Comparison of ENCODE assay signal across 22 mouse cellular contexts in genomic region chr19:6231036-6231435, GRCm38 (mm10). TPM values are rescaled to one million over a fixed set of nuclear protein-coding genes. Genes with fewer than 3 reads are reported as not detected.
"Had no signal": no experiment of that assay in that cellular context is flagged by ENCODE, and none has a peak within 500 bp of the region (broad histone marks: within the 10 kb centered on the region; RNA-seq: fewer than 3 reads in every experiment).

No protein-coding gene starts in this region.

- H3K9me3 ChIP-seq: limb, embryonic 15.5 days; liver, embryonic 12.5 days; midbrain, embryonic 12.5 days; neural tube, embryonic 13.5 days; stomach, embryonic 15.5 days had no signal

- H3K4me2 ChIP-seq: limb, embryonic 15.5 days; liver, embryonic 12.5 days; lung, embryonic 14.5 days; midbrain, embryonic 12.5 days; neural tube, embryonic 13.5 days; stomach, embryonic 15.5 days had no signal

- H3K27ac ChIP-seq: kidney, postnatal 0 days; limb, embryonic 15.5 days; liver, embryonic 12.5 days; midbrain, embryonic 12.5 days; neural tube, embryonic 13.5 days; stomach, embryonic 15.5 days had no signal

- DNase-seq: kidney, postnatal 36 days; layer of hippocampus, adult 9-11 months; layer of hippocampus, postnatal 36 days; lung, embryonic 14.5 days; lung, postnatal 10 days; retina, postnatal 1 day; right cerebral cortex, postnatal 4 days; thymus, adult 2 months; thymus, postnatal 25 days had no signal

- H3K27me3 ChIP-seq: limb, embryonic 15.5 days; midbrain, embryonic 12.5 days; neural tube, embryonic 13.5 days; stomach, embryonic 15.5 days had no signal

- H3K4me3 ChIP-seq: limb, embryonic 15.5 days; liver, embryonic 12.5 days; midbrain, embryonic 12.5 days; neural tube, embryonic 13.5 days; stomach, embryonic 15.5 days had no signal

- H3K9ac ChIP-seq: limb, embryonic 15.5 days; liver, embryonic 12.5 days; lung, embryonic 14.5 days; midbrain, embryonic 12.5 days; neural tube, embryonic 13.5 days; stomach, embryonic 15.5 days had no signal

- ATAC-seq: liver, embryonic 12.5 days; midbrain, embryonic 16.5 days had no signal

RNA-seq across cellular contexts. Expression of gene Gpha2, which starts 4.9 kb away (rescaled TPM):
- total RNA-seq: layer of hippocampus, adult 18-20 months; layer of hippocampus, postnatal 36 days; left cerebral cortex, adult 8-10 months; left cerebral cortex, postnatal 25 days; megakaryocyte-erythroid progenitor cell, adult 5-6 weeks had no signal
- polyA plus RNA-seq: liver, embryonic 12.5 days; liver, embryonic 16.5 days; midbrain, embryonic 16.5 days; neural tube, embryonic 13.5 days had no signal

RNA-seq across cellular contexts. Expression of gene Majin, which starts 46.8 kb away (rescaled TPM):
- total RNA-seq: layer of hippocampus, adult 18-20 months; layer of hippocampus, postnatal 36 days; megakaryocyte-erythroid progenitor cell, adult 5-6 weeks had no signal
- polyA plus RNA-seq: kidney, postnatal 0 days; limb, embryonic 11.5 days; limb, embryonic 15.5 days; liver, embryonic 12.5 days; liver, embryonic 16.5 days; lung, embryonic 14.5 days; midbrain, embryonic 12.5 days; midbrain, embryonic 16.5 days; neural tube, embryonic 13.5 days; stomach, embryonic 15.5 days had no signal
